In genomic region chr14:7888811-7889651, GRCm38 (mm10) we compare ENCODE assay signal across 7 mouse cellular contexts.
A peak's percentile ranks its signal among the peaks of the same experiment; 100 is the strongest.
DNase-seq lines count a peak whose midpoint lies in the region; ATAC-seq and TF ChIP-seq lines count a peak whose summit lies in the region.

No protein-coding gene starts in this region.

- peaks cover 13% of the 10 kb centered on the region; the same call in 1 of the 2 replicates for H3K4me1 ChIP-seq in heart, embryonic 16.5 days (ENCODE audit: control insufficient read depth, insufficient read depth, low read length)
- H3K4me1 ChIP-seq in midbrain, embryonic 12.5 days, result peaks cover 19% of the 10 kb centered on the region

- H3K4me3 ChIP-seq in C2C12 (ENCODE audit: insufficient read depth, poor library complexity, severe bottlenecking), result no peak overlapping the region
- H3K4me3 ChIP-seq in heart, embryonic 16.5 days (ENCODE audit: low read length), result no peak overlapping the region
- no peak overlapping the region for H3K4me3 ChIP-seq in midbrain, embryonic 12.5 days

- H3K79me3 ChIP-seq in C2C12 (ENCODE audit: low read depth), result peaks cover 5% of the 10 kb centered on the region

- H3K79me2 ChIP-seq in C2C12 (ENCODE audit: control insufficient read depth, insufficient read depth), result peaks cover 13% of the 10 kb centered on the region

- peak overlapping the region; percentile 20; the same call in 1 of the 2 replicates for H3K9ac ChIP-seq in heart, embryonic 16.5 days (ENCODE audit: low read length)
- no peak overlapping the region for H3K9ac ChIP-seq in midbrain, embryonic 12.5 days (replicated peaks)

- no peak overlapping the region for H3K4me2 ChIP-seq in heart, embryonic 16.5 days (ENCODE audit: low read depth, low read length)
- H3K4me2 ChIP-seq in midbrain, embryonic 12.5 days (replicated peaks), result no peak overlapping the region

- no peak; the same call in 1 of the 2 replicates for ATAC-seq in heart, embryonic 16.5 days (replicated peaks; ENCODE audit: extremely low read depth, insufficient read depth, low FRiP score)
- ATAC-seq in midbrain, embryonic 12.5 days (ENCODE audit: low FRiP score, low read depth), result peak; percentile 60

- peak overlapping the region; percentile 53 for H3K27ac ChIP-seq in heart, embryonic 16.5 days (ENCODE audit: low read length)
- H3K27ac ChIP-seq in midbrain, embryonic 12.5 days (replicated peaks), result peak overlapping the region; percentile 44

- peak; percentile 80 for DNase-seq in 416B (ENCODE audit: low read depth)
- DNase-seq in cerebellum, postnatal 14 days, result peak; percentile 49 to 60
- DNase-seq in left cerebral cortex, adult 11 months (ENCODE audit: low spot score), result peak; percentile 61
- peak; percentile 52 for DNase-seq in thymus, postnatal 25 days

- peaks cover 99% of the 10 kb centered on the region for H3K36me3 ChIP-seq in C2C12 (ENCODE audit: control insufficient read depth, insufficient read depth)
- peaks cover 35% of the 10 kb centered on the region for H3K36me3 ChIP-seq in heart, embryonic 16.5 days (ENCODE audit: control insufficient read depth, insufficient read depth)
- H3K36me3 ChIP-seq in midbrain, embryonic 12.5 days, result peaks cover 40% of the 10 kb centered on the region

- H3K27me3 ChIP-seq in C2C12 (ENCODE audit: control insufficient read depth, insufficient read depth, insufficient read length), result no peaks in the 10 kb centered on the region
- no peaks in the 10 kb centered on the region for H3K27me3 ChIP-seq in heart, embryonic 16.5 days (ENCODE audit: control insufficient read depth, insufficient read depth, low read length)
- no peaks in the 10 kb centered on the region for H3K27me3 ChIP-seq in midbrain, embryonic 12.5 days

- no peak for TF ChIP-seq CTCF in C2C12 (IDR thresholded peaks at IDR 0.05; ENCODE audit: control insufficient read depth, insufficient read depth, insufficient read length)

- no peak overlapping the region for H3ac ChIP-seq in C2C12 (ENCODE audit: control insufficient read depth, insufficient read length, low read depth)

- H3K9me3 ChIP-seq in heart, embryonic 16.5 days (replicated peaks; ENCODE audit: control insufficient read depth, low read length), result no peaks in the 10 kb centered on the region
- no peaks in the 10 kb centered on the region for H3K9me3 ChIP-seq in midbrain, embryonic 12.5 days

- WGBS in heart, embryonic 16.5 days, result 62% methylated on average over 11 of the region's 11 CpGs
- 54% methylated on average over 11 of the region's 11 CpGs for WGBS in midbrain, embryonic 12.5 days

TF ChIP-seq in C2C12, 6 proteins besides CTCF, POLR2A, EP300 and RAD21:
- TF ChIP-seq MYOD1 (IDR thresholded peaks at IDR 0.05; ENCODE audit: control insufficient read depth, insufficient read length, low read depth), result peak; percentile 71
- no peak for TF ChIP-seq MAX (IDR thresholded peaks at IDR 0.05)
